Mouse (Mus musculus) liver, postnatal 0 days (tissue): ENCODE measurements at regions not wholly inside any gene's neighbourhood (a gene's known extent, or its start where the extent isn't known, plus 50 kb on each side); places are given as distances from the start of the nearest gene placed in this dataset.

Experiments
- CTCF ChIP-seq: sonication (generic); IDR thresholded peaks from 2 replicates; pipeline ENCODE4 v1.5.1; 2016; ENCODE audit warnings: antibody characterized with exemption, low read depth
- EP300 ChIP-seq: IDR thresholded peaks from 2 replicates; pipeline ENCODE4 v1.6.1; 2016; ENCODE audit warnings: antibody characterized with exemption, low read depth, mild to moderate bottlenecking

GRCm38 (mm10) chr5:149818812-149819211 is 140.8 kb downstream of the B3glct start:
- TF ChIP-seq CTCF = no peak
- no peak for TF ChIP-seq EP300
